Mouse (Mus musculus): ENCODE measurements around the gene Gm49355.
"Not testable (repeated sequence)": the region's sequence is repeated elsewhere in the genome, so short reads cannot be mapped to it uniquely, and the experiment has no call there.

The Gm49355 gene

DNA sequence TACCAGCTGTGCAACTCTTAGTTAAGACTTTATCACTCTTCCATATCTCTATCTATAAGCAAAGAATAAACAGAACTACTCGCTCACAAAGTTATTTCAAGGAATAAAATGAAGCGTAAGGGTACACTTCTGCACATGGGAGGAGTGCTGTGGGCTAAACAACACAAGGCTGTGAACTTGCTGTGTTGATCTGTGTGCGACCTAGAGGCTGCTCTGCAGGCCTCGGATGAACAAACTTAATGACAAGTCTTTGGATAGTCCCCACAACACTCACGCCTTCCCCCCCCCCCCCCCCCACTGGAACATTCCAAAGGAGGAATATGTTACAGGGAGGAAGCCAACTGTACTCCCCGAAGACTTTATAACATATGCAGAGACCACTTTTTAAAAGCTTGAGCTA lies at the start of gene Gm49355:
Gm49355 (plus strand) TSS at position 336 of the 400 bp plus-strand sequence.
- no peak for DNase-seq

DNA sequence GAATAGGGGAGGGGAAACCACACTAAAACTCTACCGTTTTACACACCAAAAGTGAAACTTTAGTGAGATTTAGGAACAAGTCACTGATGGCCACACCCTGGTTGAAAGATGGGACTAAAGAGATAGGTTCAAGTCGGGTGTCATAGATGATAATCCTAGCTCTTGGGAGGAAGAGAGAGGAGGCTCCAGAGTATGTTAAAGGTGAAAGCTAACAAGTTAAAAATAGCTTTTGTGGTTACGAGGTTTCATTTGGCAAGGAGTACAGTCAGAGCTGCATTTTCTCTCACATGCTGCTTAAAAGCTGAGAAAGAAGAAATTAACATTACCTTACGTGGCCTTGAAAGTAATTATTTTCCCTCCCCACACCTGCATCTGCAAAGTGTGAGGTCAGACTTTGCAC lies 40.0 kb upstream of the Gm49355 start:
- DNase-seq: no peak

DNA sequence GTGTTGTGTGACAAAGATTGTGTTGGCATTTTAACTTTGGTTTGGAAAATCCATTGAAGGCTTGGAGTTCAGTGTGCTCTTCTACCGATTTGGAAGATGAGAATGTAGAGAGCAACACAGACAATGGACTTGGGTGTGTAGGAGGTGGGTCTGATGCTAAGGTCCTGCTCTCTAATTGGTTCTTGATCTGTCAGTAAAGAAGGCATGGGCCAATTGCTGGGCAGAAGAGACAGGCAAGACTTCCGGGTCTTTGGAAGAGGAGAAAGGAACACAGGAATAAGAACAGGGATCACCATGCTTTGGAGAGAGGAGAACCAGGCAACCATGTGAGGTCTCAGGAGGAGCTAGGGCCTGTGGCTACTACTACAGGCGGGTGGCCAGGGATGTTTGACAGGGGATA lies 7.7 kb upstream of the Gm49355 start:
- no peak for DNase-seq

DNA sequence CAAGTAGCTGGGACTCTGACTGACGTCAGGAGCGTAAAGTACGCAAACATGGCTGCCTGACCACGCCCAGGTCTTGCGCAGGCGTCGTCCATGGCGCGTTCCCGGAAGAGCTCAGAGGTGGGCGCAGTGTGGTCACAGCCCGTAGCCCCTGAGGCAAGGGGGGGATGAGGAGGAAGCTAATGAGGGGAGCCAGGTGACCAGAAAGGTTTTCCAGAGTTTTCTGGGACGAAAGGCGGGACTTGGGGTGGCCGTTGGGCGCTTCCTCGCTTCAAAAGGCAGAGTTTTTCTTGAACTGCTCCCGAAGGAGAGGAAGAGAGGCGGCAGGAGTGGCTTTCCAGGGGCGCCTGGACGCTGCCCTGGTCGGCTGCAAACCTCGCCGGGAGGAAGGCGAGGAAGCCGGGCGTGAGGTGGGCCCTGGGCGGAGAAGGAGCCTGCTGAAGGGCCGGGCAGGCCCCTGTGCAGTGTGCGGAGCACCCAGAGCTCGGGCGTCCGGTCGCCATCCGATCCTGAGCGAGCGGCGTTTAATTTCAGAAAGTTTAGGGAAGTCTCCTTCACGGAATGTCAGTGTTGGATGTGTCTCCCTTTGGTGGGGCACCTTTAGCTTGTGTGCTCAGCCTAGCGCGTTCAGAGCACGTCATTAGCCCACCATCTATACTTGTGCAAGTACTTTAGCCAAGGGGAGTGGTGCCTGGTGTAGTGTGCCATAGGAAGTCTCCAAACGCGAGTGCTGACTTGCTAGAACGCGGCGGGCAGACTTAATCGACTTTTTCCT lies 551 bp downstream of the Gm49355 start, which contains the start of gene 3830406C13Rik:
3830406C13Rik (plus strand) TSS at position 33 of the 772 bp plus-strand sequence.
- peak; percentile 79 for DNase-seq

DNA sequence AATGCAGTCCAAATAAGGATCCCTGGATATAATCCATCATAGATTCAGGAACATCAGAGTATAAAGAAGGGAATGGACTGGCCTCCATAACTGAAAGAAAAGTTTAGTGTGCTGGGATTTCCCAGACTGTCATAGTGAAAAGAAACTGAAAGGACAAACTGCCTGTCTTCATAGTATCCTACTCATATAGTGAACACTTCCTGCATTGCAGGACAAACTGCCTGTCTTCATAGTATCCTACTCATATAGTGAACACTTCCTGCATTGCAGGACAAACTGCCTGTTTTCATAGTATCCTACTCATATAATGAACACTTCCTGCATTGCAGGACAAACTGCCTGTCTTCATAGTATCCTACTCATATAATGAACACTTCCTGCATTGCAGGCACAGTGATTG lies 6.0 kb downstream of the Gm49355 start:
- not testable (repeated sequence) for DNase-seq

DNA sequence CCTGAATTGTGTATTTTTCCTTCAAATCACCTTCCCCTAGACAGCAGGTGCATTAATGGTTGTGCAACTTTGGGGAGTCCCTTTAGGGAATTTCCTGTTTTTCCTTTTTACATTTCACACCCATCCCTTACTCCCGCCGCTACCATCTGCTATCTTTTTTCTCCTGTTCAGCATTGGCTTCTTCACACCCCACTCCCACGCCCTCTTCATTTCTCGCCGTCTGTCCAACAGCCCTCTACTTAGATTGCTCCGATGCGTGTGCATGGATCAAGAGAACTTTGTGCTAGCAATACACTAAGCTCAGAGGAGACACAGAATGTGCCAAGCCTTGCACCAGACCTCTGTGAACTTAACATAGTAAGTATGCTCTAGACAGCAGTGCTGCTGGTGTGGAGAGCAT lies 12.6 kb downstream of the Gm49355 start:
- DNase-seq: peak; percentile 55

DNA sequence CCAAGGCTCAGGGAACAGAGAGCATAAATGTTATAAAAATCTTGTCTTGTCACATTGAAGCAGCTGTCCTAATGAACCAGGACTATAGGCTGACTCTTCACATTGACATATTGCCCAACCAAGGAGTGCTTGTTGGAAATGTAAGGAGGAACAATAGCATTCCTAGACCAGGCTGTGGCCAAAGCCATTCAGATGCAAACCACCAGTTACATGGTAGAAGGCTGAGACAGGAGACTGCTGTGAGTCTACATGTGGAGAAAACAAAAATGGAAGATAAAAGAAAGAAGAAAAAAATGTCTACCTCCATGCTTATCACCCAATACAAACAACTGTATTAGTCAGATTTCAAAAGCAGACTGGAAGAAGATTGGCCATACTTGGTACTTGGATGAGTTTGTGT lies 15.4 kb downstream of the Gm49355 start:
- DNase-seq: no peak

DNA sequence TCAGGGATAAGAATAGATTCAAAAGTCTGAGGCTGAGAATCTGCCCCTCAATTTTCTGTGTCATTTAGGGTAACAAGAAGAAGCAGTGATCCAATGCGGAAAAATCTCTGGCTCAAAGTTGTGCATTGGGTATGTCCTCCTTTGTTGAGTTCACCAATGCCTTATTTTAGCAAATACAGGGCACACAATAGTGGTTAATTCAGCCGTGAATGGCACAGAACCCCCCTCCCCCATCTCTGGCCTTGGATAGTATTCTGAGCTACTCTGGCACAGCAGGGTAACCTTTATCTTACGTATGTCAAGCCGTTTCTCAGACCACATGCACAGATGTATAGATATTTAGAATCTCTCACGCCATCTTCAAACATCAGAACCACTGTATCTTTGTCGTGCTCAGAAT lies 15.9 kb downstream of the Gm49355 start:
- DNase-seq: no peak

DNA sequence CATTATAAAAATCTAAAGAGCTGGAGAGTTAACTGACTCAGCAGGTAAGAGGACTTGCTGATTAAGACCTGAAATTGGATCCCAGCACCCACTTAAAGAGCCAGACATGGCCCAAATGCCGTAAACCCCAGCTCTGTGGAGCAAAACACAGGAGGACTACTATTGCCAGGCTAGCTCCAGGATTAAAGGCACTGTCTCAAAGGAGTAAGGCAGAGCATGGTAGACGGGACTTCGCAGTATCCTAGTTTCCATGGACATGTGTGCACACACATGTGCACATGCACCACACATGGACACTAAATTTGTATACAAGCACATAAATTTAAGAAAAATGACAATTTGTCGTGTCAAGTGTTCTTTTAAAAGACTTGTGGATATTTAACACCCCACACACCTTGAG lies 16.5 kb downstream of the Gm49355 start:
- DNase-seq: no peak

DNA sequence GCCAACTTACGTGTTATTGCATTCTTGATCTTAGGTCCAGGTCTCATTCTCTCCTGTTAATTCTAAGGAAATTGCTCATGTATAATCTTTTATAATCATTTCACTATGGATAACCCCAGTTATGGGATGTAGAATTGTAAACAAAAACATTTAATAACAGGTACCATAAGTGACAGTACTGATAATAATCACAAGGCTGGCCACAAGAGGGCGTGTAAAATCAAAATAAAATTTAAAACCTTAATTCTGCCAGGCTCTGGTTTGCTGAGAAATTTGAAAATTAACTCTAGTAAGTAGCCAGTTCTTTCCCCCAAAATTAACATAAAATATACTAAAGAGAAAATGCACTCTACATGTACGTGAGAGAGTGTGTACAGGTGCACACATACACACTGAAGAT lies 16.9 kb downstream of the Gm49355 start:
- DNase-seq: peak; percentile 30

DNA sequence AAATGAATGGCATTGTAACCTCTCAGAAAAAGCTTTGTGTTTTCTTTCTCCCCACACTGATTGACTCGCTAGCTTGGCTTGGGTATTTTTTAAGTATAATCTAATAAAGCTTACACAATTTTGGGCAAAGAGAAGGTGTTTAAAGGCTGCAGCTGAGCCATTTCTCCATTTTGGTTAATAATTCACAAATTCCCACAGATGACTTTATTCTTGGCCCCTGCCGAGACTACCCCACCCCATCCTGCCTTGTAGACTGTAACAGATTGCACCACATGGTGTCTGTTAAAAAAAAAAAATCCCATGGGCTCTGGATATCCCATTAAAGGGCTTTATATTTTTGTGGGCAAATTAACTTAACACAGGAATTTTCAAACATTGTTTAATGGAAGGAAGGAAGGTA lies 19.3 kb downstream of the Gm49355 start:
- DNase-seq: no peak

DNA sequence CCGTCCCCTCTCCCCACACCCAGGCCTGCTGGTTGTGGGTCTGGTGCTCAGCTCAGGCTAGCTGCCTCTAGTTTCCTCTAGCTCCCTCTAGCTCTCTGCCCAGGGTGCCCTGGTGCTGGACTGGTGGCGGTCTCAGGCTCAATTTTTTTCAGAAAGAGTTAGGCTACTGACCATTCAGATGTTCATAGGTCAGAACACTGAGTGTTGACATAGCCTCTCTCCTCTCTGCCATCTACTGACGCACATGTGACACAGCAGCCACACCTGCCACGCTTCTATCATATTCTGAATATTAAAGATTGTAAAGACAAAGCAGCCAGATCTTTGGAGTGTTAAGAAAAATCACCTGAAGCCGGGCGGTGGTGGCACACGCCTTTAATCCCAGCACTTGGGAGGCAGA lies 49.8 kb downstream of the Gm49355 start:
- DNase-seq: no peak

DNA sequence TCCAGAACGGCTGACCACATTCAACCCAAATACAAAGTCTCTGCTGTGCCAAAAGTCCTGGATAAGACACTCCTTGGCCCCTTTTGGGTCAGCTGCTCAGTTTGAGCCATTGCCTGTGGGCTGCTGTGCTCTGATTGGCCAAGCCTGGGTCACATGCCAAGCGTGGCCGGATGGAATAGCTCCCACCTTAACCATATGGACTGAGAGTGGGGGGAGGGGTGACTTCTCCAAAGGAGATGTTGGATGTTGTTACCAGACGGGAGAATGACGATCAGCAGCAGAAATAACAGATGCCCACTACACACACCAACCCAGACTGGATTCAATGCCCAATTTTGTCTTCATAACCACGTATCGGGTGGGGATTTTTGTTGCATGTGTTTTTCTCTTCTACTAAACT lies 51.1 kb downstream of the Gm49355 start:
- DNase-seq: no peak

DNA sequence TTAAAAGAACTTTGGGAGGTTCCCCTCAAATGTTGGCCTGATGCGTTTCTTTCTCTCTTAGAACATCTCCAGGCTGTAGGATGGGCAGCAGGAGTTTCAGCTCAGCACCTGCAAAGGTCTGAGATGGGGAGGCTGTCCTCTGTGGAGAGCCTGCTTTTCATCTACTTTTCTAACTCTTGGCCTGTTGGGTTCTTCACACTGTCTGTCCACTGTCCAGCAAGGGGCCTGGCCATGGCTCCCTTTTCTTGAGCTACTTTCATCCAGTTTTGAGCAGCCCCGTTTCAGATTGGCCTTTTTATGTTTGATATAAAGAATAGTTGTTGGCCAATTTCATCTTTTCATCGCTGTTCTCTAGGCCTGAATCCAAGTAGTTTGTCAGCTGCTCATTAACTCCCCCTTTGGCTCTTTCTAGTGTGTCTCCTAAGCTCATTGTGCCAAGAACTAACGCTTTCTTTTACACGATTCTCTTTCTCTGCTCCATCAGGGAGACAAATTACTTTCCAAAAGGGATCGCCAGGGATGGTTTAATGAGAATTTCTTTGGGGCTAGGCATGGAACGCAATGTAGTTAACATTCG lies 53.7 kb downstream of the Gm49355 start:
- no peak for DNase-seq

DNA sequence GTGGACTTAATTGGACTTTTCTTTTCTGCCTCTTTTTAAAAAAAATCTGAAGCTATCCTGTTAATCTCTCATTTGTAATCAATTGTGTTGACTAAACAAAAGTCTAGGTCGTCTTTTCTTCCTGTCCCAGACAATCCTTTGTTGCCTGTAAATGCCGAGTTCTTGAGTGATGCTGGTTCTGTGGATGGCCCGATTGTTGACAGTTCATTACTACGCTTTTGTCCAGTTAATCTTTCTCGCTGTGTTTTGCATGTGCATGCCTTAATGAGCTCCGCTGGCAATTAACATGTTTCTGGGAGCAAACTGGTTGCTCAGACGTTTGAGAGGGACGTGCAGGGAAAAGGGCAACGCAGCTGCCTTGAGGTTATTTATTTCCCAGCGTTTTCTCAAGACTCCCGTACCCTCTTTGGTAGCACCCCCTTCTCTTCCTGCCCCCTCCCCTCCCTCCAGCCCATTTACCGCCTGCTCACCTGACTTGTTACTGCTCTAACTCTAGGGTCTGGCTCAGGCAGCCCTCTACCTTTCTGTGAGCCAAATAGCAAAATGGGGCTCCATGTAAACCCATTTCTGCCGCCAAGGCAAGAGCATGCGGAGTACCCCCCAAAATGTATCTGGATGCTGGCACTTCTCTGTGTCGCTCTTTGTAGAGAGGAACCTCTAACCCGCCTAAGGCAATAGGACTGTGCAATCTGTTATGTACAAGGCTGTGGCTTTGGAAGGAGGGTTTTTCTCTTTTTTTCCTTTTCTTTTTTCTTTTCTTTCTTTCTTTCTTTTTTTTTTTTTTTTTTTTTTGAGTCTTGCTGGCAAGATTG lies 54.4 kb downstream of the Gm49355 start:
- no peak for DNase-seq

DNA sequence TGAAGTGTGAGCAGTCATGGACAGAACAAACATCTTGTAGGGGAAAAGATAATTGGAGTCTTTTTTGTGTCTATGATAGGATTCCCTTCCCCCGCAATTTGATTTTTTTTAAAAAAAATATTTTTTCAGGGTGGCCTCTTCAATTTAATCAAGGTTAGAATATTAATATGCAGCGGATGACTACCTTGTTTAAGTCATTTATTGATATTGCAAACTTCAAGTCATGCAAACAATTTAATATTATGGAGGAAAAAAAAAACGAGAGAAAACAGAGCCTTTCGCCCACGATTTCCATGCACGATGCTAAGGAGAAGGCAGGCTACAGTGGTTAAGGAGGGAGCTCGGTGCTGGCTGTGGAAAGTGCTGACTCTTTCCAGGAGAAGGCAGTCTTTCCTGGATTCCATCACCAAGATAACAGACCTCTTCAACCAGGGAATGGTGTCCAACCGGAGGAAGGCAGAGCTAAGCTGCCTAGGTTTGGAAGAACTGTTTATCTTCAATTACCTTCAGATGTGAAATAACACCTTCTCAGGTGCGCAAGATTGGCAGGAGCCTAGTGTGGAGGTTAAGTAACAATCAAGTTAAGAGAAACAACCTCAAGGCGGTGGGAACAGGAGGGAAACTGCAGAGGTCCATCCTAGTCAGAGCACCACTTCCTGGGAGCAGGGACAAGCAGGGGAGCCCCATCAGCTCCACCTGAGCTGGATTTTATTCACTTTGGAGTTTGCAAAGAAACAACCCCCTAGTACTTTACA lies 55.2 kb downstream of the Gm49355 start:
- no peak for DNase-seq

DNA sequence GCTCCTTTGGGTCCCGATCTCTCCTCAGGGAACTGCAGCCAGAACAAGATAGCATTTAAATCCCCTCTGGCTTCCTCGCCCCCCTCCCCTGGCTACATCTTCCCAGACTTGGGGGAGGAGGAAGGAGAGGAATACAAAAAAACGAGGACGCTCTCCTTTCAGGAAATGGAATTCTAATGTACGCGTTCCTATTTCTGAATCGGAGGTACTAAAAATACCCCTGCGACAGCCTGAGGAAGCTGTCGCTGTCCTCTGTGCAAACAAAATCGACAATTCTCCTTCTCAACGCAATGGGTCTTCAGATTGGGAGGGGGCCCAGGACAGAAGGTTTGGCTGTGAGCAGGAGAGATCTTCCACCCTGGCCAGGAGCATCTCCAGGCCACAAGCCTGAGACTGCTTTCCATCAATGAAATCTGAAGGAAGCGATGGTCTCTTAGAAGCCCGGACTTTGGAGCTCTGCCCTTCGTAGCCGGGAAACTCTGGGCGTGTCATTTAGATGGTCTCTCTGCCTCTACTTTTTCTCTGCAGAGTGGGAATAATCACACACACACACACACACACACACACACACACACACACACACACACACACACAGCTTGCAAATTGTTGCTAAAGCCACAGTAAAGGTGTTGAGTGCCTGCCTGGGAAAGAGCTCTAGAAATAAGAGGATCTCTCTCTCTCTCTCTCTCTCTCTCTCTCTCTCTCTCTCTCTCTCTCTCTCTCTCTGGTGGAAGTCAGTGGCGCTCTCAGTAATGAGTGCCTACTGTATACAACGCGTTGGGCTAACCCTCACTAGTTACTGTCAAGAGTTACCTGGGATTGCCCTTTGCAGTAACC lies 56.7 kb downstream of the Gm49355 start:
- no peak for DNase-seq

DNA sequence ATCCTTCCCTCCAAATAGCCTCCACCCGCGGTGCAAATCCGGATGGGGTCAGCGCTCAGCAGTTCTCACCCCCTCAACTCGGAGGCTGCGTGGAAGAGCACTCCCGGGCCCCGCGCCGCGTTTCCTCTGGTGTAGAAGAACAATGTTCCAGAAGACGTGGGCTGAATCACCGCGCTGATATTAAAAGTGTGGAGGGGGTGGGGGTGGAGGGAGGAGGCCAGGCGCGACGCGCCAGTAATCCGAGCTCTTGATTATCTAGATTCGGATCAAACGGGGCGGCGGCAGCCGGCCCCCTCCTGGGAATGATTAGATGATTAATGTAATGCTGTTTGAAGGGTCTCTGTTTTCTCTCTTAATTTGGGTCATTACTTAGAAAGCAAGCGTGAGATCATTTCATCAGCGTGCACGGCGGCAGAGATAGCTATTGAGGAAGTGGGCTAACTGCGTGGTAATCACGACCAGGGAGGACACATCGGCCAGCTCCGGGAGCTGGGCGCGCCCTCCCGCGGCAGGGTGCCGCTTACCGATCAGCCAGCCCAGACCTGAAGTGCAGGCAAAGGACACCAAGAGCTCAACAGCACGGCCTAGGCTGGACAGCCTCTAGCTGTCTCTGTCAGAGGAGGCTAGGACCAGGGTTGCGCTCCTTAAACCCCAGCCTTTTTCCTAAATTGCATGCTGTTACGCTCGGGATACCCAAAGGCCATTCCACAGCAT lies 57.5 kb downstream of the Gm49355 start:
- DNase-seq: no peak

DNA sequence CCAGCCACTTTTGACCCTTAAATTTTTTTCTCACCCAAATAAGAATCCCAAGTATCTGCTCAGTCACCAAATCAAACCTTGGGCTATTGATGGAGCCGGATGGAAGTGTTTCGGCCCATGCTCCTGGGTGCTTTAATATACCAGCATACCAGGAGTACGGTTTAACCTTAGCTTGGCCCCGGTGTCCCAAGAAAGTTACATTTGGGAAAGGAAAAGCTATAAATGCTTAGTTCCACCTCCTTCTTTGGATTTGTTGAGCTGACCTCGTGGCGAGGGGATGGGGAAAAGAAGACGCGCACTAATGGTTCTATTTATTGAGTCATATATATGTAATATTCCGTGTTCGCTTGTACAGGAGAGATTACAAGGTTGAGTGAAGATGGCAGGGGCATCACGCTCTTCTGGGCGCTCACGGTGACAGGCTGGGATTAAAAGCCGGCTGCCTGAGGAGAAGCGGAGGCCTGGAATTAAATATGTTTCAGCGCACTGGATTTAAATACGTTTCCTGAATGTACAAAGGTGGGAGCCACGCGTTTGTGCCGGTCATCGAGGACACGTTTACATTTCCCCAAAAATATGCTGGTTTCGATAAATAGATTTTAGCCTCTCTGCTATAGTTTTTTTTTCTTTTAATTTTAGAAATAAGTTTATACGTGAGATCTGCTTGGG lies 58.1 kb downstream of the Gm49355 start:
- DNase-seq: no peak

DNA sequence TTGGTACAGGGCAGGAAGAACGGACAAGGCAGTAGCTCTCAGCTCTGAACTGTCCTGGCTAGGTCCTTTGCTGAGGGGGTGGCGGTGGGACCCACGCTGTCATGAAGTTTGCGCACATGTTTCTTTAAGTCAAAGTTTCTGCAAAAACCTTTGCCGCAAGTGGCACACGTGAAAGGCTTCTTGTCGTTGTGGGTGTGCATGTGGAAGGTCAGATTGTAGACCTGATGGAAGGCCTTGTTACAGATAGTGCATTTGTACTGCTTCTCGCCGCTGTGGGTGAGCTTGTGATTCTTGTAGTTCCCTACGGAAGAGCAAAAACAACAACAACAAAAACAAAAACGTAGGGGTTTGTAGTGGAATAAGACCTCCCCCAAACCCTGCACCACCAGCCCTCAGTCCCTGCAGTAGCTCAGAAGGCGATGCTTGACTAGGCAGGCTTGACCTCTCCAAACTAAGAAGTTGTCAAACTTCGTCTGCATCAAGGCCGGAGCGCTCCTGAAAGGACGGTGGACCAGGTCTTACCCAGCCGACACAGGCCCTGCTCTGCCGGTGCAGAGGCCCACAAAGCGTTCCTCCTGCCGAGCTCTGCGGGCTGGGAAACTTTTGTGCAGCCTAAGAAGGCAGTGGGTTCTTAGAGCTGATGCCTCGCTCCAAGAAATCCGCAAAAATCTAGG lies 58.8 kb downstream of the Gm49355 start:
- no peak for DNase-seq
